Mouse (Mus musculus) cerebellum, postnatal 10 days (tissue): ENCODE data around the gene Islr.
A peak's percentile ranks its signal among the peaks of the same experiment; 100 is the strongest.

Experiments used
- DNase-seq, 2 experiments: peaks; one replicate each; pipeline ENCODE4 v3.0.0; 2021; ENCODE audit warnings: mixed read lengths in 2 of 2

Gene Islr

DNA sequence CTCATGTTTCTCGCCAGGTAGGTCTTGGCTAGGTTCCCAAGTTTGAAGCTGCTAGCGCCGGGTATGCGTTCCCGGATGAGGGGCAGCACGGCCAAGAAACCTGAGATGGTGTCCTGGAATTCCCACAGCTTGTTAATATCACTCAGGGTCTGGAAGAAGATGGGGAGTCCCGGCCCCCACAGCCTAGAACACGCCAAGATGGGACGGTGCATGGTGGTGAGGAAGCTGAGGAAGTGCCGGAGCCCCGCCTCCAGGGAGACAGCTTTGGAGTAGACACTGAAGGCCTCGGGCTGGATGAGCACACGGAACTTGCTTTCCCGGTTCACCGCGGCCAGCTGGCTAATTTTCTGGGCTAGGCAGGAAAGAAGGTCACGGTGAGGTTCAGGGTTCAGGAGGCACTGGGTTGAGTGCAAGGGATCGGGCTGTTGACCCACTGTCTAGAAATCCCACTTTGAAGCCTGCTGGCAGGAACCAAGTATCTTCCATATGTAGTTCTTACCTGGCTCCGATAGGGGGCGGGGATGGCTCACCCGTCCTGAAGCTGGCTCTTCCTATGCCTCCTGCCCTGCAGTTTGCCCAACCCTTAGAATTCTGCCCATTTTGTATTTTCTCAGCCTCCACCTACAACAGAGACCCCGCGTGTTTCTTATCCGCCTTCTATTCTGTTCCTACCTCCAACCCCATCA is 16.3 kb upstream of the Islr start:
- peak; percentile 78 to 83 for DNase-seq

DNA sequence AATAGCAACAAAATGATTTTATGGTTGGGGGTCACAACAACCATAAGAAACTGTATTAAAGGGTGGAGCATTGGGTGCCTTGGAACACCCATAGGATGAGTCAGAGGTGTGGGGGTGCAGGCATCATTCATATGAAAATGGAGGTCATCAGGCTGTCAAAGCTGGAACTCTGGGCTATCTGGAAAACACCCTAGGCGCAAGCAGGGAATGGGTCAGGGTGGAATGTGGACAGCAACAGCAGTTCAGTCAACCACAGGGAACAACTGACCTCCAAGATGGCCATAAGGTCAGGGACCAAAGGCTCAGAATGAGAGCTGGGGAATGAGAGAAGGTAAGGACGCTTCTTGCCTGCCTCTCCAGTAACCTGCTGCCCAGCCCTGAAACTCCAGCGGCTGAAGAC is 14.4 kb upstream of the Islr start:
- no peak for DNase-seq

DNA sequence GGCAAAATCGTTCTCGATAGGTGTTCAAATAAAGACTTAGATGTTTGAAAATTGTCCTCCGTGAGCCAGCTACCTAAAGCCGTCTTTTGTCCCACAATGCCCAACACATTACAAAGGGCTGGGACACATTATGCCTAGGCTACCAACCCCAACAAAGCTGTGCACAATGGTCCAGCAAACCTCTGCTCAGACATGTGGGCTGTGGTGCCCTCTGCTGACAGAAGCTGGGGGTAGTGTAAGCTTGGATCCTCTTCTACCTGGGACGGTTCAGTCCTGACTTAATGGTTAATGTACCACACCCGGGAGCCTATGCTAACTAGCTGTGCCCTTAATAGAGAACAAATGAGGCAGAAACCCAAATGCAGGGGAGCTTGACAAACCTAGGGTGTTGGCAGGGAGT is 12.3 kb upstream of the Islr start:
- peak; percentile 77 to 81 for DNase-seq

DNA sequence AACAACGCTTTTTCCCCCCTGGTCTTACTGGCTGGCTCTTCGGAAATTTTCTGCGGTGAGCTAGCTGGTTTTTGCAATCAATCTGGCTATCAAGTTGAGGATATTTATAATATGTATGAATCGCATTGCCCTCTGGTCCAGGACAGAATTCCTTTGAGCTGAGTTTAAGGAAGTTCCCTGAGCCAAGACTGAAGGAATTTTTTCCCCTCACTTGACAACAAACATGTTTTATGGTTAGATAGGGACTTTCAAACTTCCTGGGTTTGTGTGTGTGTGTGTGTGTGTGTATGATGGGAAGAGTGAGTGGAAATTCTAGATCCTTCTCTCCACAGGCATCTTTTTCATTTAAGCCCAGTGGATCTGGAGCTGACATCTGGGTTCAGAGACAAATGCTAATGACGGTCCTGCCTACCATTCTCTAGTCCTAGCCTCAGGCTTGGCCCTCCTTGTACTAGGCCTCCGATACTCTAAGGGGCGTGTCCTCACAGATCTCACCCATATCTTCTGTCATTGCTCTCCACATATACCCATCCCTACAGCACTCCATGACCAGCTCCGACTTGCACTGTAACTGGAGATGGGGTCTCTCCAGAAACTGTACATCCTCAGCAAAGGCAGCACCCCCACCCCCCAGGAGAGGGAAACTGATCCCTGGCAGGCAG is 10.5 kb upstream of the Islr start:
- DNase-seq, result no peak

DNA sequence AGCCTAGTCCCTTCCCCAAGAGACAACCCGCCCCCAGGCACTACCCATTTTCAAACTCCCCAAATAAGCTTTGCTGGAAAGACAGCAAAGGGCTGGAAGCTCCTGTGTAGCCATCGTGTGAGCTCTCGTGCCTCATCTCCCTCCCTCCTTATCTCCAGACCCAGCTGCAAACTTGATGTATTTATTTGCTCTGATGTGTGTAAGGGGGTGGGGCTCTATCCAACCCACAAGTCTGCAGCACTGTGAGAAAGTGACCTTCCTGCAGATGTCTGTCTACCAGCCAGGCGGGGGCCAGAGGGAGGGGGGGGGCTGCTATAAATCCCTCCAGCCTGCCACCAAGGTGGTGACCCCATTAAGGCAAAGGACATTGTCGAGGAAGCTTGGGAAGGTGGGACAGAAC is 9.8 kb upstream of the Islr start:
- no peak for DNase-seq

DNA sequence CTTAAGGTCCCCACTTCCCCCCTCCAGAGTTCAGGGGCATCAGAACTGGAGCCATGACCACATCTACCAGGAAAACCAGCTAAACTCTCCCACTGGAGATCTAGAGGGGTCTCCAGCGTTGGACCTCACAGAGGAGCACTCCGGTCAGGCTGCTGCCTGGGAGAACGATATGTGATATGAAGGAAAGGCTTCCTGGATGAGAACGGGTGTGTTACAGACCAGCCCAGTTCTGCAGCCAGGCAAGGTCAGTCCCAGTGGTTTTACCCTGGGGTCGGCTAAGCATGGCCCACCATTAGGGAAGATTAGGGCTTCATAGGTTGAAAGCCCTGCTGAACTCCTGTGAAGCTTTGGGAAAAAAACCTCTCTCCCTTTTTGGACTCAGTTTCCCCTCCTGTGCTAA is 9.3 kb upstream of the Islr start:
- DNase-seq, result no peak

DNA sequence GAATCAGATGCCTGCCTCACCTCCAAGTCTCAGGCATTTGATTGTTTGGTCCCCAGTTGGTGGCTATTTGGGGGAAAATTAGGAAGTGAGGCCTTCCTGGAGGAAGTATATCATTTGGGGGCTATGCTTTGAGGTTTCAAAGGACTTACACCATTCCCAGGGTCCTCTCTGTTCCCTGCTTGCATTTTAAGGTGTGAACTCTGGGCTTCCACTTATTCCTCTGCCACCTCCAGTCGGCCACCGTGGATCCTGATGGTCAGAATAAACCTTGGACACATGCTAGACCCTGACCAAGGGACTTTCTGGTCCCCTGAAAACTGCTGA is 6.2 kb upstream of the Islr start:
- no peak for DNase-seq

DNA sequence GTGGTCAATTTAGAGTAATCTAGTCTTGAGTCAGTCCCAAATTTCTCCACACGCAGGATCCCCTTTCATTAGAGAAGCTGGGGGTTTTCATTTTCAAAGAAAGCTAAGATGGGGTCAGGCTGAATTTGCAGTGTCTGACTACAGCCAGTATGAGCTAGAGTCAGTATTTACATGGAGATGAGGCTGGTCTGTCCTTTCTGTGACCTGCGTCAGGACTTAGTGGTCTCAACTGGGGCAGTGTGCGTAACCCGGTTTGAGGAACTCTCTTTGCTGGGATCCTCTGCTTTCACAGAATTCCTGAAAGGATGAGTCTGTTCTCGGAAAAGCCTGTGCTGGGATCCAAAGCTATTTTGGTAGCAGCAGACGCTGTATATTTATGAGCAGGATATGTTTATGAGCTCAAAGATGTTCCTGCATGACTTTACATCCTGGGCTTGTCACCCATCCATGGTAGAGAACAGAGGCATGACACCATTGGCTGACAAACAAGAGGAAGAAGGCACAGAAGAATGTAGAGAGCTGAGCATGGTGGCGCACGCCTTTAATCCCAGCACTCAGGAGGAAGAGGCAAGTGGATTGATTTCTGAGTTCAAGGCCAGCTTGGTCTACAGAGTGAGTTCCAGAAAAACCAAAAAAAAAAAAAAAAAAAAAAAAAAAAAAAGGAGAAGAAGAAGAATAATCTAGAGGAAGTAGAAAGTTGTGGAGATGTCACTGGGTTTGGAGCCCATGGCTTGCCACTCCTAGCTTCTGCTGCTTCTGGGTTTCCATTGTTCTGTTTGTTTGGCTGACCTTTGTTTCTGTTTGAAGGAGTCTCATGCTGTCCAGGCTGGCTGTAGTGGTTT is 5.6 kb upstream of the Islr start:
- no peak for DNase-seq

DNA sequence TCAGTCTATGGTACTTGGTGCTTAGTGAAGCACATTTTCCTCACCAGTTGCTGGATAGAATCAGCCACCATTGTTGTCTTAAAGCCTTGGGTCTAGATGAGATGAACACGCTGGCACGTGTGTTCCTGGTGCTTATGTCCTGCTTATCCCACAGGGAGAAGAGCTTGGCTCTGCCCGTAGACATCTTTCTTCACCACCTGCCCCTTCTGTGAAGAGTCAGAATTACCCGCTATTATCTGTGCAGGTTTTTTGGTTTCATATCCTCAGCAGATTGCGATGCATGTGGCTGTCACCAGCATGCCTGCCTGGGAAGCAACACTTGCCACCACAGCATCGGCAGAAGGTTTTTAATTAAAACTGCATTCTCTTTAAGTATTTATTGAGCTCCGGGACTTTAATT is 1.9 kb upstream of the Islr start:
- DNase-seq, result peak; percentile 68 to 73

DNA sequence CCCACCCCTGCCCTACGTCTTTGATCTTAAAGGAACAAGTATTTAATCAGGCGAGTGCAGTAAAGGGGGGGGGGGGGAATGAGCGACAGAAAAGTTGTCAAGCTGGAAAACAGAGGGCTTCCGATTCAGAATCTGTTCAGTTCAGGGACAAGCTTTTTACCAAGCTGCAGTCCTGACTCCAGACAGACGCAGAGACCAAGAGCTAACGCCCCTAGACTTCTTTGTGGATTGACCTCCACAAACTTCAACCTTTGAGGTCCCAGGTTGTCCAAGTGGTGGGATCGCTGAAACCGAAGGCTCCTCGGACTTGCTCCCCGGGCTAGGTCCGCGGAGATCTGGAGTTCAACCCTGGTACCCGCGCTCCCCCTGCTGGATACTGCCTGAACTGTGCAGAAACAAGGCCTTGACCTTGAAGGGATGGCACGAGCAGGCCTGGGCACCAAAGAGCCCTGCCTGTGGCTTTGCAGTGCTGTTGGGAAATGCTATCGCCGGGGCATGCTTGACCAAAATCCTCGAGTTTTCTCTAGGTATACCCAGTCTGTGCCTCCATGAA is 418 bp upstream of the Islr start:
- peak; percentile 98 to 99 for DNase-seq

DNA sequence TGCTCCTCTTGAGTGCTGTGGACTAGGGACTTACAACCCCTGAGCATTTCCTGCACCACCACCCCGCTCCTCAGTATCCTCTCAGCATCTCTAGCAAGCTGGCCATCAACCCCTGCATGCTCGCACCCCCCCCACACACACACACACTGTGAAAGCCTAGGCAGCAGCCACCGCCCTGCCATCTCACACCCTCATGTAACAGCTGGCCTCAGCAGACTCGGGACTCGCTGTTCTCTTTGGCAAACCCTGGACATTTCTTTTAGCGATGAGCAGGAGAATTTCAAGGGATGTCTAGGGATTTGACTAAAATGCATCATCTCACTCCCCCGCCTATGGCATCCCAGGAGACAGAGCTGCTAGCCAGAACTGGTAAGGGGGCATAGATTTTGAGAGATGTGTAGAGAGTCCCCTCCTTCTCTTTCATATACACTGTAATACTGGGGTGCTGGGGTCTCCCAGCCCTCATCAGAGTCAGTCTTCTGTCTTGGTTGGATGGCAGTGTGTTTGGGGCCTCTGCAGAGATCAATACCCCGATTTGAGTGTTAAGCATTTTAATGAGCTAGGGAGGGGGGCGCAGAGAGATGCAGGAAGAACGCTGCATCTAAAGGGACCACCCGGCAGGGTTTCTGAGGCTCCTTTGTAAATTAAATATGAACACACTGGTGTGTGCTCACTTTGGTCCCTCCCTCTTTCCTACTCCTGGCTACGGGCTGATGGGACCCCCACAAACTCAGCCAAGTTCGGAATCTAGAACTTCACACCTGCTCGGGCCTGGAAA is 1.2 kb downstream of the Islr start:
- peak; percentile 36 to 54 for DNase-seq

DNA sequence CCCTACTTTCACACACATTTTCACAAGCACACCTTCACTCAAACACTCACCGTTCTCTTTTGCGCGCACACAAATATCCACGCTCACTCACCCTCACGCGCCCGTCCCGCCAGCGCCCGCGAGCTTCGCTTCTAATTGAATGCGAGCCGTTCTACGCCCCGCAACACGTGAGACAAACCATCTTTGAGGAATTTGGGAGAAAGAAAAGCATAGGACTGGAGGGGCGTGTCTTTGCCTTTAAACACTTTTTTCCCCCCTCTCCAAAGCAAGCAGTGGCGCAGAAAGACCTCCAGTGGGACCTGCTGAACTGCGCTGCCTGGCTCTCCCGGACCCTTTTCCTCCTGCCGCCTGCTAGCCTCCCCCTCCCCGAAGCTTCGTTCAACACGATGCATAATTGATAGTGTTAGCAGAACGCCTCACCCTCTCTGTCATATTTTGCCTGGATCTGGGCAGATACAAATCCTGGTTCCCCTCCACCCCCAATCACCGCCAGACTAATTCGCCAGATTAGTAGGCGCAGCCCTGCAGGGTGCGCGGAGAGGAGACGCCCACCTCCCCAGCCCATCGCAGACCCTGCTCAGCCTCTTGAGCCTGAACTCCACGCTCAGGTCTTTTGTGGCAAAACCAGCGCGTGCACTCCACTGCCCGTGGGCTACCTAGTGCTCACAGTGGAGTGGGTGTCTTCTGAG is 2.1 kb downstream of the Islr start:
- peak; percentile 56 to 62 for DNase-seq

DNA sequence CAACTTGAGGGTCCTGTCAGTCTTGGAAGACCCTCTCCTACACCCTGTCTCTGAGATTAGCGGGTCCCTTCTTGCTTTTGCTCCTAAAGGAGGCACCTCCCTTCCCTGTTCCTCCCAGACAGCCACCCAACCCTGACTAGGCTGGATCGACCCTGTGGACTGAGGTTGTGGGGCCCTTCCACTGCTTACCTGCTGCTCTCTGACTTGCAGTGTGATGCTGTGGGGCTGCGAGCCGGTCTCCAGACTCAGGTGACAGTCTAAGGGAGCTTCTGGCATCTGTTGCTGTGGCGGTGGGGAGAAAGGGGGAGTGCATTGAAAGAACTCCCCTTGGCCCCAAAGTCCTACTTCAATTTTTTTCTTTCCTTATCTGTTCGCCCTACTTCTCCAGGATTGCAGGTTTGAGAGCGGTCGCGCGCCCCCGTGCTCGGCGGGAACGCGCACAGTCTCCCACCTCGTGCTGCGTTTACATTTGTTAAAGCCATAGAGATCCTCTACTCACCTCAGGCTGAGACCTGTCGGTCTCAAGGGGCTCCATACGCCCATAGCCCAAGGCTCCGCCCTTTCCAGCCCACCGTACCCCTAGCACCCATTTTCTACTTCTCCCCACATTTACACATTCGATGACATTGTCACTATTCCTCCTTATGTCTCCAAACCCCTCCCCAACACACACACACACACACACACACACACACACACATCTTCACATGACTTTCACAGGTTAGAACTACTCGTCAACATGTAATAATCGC is 2.8 kb downstream of the Islr start:
- peak; percentile 63 to 65 for DNase-seq

DNA sequence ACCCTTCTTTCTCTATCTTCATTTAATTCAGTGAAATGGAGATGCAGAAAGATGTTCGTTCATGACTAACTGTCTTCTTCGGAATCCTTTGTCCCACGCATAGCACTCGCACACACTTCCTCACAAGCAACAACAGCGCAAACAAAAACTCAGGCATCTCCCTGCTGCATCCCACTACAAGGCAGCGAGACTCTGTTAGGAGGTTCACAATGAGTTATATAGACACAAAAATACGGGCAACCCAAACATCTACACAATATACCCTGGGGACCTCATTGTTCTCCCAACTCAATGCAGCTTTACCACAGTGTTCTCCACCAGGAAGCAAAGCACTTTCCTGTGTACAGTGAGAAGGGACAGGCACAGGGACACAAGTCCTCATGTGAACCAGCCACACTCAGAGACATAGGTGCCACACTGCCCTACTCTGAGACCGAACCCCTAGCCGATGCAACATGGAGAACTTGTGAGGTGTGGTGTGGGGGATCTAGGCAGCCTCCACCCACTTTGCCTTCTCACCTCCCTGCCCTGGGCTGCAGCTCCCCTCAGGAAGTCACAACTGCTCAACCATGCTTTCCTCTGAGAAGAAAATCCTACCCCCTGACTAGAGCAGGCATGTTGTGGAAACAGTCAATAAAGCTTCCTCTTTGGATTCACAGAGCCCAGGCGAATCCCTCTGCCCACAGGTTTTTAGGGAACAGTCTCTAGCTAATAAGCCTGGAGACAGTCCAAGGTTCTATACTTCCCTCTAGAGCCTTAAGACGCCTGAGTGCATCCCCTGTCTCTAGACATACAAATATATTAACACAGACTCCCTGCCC is 3.6 kb downstream of the Islr start:
- peak; percentile 18 to 38 for DNase-seq

DNA sequence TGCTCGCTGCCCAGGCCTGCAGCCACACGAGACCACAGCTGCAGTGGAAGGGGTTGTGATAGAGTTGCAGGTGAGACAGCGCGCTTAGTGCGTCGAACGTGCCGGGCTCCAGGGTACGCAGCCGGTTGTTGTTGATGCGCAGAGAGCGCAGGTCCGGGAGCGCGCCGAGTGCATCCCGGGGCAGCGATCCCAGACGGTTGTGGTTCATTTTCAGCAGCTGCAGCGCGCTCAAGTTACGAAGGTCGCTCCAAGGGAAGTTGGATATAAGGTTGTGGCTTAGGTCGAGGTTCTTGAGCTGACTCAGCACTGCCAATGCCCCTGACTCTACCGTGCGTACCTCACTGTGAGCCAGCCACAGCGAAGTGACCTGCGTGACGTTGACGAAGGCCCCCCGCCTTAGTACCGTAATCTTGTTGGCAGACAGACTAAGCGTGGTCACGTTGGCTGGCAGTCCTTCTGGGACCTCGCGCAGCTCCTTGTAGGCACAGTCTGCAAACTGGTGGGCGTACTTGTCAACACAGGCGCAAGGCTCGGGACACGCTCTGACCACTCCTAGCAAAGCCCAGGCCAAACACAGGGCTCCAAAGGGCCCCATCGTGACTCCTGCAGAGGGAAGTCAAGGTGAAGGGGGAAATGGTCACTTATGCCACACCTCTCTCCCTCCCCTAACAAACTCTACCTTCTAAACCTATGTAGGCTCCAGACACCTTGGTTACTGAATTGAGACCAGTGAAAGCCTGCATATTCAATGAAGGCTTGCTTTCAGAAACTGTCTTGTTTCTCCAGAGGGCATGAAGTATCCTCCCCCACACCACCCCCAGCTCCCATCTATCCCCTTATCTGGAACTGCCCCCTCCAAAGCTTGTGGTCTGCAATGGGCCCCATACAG is 4.5 kb downstream of the Islr start:
- peak; percentile 69 to 71 for DNase-seq

DNA sequence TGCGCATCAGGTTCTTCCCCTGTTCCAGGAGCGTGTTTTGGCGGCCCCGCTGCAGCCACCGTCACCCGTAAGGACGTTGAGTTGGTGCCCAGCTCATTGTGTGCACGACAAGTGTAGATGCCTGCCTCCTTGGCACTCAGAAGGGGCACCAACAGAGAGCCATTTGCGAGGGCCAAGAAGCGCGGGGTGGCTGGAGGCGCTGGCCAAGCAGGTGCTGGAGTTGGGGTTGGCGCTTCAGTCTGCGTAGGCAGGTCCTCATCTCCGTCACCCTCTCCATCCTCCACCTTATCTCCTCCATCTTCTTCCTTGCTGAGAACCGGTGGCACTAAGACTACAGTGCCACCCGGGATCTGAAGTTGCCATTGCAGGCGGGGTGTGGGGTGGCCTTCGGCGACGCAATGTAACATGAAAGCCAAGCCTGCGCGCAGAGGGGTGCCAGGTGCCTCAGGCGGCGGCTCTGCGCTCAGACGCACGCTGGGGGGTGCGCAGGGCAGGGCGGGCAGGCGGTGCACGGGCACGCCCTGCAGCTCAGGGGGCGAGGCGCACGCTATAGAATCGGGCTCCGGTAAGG is 5.2 kb downstream of the Islr start:
- DNase-seq, result peak; percentile 83 to 92

DNA sequence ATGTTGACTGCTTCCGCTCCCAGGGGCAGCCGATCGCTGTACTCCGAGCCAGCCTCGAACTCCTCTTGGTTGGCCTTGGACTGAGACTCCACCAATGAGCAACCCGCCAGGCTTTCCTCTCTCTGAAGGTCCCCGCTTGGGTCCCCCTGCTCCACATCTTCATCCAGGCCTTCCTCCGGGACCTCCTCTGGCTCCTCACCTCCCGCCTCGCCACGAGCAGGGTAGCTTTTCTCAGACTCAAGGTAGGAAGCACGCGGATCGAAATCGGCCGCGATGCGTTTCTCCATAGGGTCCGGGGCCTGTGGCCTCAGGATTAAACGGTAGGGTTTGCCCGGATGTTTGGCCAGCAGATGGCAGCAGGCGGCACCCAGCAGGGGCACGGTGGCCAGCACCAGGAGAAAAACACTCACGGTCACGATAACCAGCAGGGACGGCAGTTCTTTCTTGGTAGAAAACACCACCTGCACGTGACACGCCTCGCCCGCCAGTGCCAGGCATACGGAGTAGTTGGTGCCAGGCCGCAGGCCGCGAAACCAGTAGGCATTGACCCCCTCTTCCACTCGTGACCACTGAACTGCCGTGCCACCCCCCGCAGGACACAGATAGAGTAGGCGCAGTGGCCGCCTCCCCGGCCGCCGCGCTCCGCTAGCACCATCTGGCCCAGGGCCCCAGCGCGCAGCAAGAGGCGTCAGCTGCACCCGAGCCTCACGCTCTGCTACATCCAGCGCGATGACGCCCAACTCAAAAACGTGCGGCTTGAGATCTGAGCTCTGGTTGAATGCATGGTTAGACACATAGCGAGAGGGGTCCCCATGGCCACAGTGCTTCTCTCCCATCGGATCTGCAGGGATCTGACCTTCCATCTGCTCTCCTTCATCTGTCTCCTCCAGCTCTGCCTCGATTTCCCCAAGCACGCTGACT is 6.1 kb downstream of the Islr start:
- peak; percentile 80 to 86 for DNase-seq
